Mouse (Mus musculus) lung, adult 2 months (tissue): ENCODE data around the gene Olfr329-ps.

ENCODE experiments used
- CTCF ChIP-seq: fragments of 200-500 bp; IDR thresholded peaks from 2 replicates; pipeline ENCODE4 v1.5.1; 2011; ENCODE audit warnings: mild to moderate bottlenecking, low read length, control low read depth; ENCODE audit not compliant: insufficient read depth
- POLR2A ChIP-seq: fragments of 200-500 bp; IDR thresholded peaks from 2 replicates; pipeline ENCODE4 v1.6.1; 2011; ENCODE audit warnings: low read depth, mild to moderate bottlenecking, control low read depth, low read length, borderline replicate concordance; ENCODE audit errors: extremely low read depth

GRCm38 (mm10) chr11:58587898-58588348, 41.7 kb upstream of the Olfr329-ps start:
- TF ChIP-seq POLR2A (no peak), CTCF (0 out of 2 replicates have a peak, but pooled peaks have one; percentile 29)
